Mouse (Mus musculus) left cerebral cortex, postnatal 10 days (tissue): ENCODE measurements around the gene Ces2b. TPM values are rescaled to one million over a fixed set of nuclear protein-coding genes. Genes with fewer than 3 reads are reported as not detected.
A peak's percentile ranks its signal among the peaks of the same experiment; 100 is the strongest.
"Not testable (repeated sequence)": the region's sequence is repeated elsewhere in the genome, so short reads cannot be mapped to it uniquely, and the experiment has no call there.

Experiments used
- DNase-seq, 2 experiments: peaks; one replicate each; pipeline ENCODE4 v3.0.0; 2021 to 2022; ENCODE audit warnings: low spot score in 2 of 2, mixed read lengths in 1 of 2; ENCODE audit errors: extremely low spot score in 1 of 2
- intact Hi-C: fragments of 180-260 bp; cut with DNase I; formaldehyde crosslinking; loops from one replicate; pipeline ENCODE4 v1.15.1; 2025
- total RNA-seq, 2 experiments: library from RNA; stranded (reverse); gene quantifications; 2 replicates each; pipeline ENCODE4 v1.2.3; 2021

The Ces2b gene
- under 1 TPM; 0.26 to 0.45 TPM for total RNA-seq

- DNase-seq = no peak
- intact Hi-C loops = no loop called here
Observed at GRCm38 (mm10) chr8:104831440-104831839, at the start of gene Ces2b. Ces2b (plus strand) TSS chr8:104831572.

- DNase-seq = no peak
- intact Hi-C loops = no loop called here
Observed at GRCm38 (mm10) chr8:104787049-104787448, 44.3 kb upstream of the Ces2b start.

- intact Hi-C loops = no loop called here
Observed at GRCm38 (mm10) chr8:104788929-104789328, 42.4 kb upstream of the Ces2b start.

DNA sequence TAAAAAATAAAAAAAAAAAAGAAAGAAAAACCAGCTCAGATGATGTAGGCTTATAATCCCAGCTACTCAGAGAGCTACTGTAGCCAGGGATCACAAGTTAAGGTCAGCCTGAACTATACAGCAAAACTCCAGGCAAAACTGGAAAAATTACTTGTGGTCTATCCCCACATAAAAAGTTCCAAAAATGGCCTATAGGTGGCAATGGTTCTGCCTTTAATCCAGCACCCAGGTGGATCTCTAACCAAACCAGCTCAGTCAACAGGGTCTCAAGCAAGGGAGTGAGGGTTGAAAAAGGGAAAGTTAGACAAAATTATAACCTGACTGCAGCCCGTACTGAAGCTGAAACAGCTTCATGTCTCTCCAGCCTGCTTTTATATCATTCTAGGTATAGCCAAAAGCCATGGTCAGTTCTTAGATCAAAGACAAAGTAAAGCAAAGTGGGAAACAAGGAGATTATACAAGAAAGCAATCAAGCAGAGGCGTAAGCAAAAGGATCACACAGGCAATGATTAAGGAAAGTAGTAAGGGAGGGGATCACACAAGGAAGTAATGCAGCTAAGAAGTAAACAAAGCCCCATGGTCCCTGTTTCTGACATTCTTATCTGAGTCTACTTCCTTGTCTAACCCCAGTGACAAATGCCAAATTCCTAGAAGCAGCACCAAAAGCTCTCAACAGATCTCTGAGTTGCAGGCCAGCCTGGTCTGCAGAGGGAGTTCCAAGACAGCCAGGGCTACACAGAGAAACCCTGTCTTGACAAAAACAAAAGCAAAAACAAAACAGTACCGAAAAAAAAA is 41.3 kb upstream of the Ces2b start:
- DNase-seq = peak in 1 of 2 experiments; percentile 5
- intact Hi-C loops = no loop called here

More at GRCm38 (mm10) chr8:104788929-104789328, 42.4 kb upstream of the Ces2b start:
- no peak for DNase-seq

DNA sequence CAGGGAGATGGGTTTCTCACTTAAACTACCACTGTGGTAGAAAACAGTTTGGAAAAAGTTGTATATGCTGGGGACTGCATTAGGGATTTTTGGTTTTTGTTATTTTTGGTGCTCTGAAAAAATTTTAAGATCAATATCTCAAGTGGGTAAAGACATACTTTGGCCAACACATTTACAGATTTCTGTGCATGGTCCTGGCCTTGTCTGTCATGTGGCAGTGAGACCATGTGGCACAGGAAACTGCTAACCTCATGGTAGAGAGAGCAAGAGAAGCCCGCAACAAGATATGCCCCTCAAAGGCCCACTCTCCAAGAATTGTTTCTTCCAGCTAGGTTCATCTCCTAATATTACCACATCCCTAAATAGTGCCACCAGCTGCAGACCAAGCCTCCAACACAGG is 32.0 kb upstream of the Ces2b start:
- no peak for DNase-seq
- intact Hi-C loops = no loop called here

- DNase-seq = no peak
- intact Hi-C loops = no loop called here
Observed at GRCm38 (mm10) chr8:104806127-104806526, 25.2 kb upstream of the Ces2b start.

DNA sequence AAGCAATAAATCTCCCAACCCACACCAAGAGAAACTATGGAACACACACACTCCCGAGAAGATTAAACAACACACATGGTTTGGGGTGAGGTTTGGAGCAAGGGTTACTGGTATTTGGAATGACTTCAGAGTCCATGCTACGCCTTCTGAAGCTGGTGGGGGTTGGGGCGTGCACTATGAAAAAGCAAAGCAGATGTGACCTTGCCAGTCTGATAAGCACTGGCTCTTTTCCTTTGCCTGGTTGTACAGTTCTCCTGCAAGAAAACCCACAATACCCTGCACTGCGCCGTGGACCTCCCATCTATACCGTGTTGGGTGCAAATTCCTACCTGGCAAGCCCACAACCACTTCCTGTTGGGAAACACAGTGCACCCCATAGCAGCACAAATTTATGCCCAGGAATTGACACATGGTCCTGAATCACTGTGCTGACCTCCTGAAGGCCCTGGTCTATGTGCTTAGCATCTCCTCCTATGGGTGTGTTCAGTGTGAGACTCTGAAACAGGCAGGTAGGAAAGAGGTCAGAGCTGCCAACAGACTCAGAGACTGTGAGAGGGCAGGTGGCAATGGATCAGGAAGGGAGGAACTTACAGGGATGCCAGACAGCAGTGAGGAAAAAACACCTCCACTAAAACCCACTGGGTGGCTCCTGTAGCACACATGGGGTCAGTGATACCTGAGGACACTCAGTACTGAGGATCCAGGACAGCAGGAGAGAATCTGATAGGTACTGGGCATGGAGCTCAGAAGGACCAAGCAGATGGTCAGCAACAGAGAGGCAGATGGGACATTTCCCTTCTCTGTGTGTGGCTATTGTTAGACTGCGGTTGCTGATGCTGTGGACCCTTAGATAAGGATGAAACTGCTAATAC is 22.6 kb upstream of the Ces2b start:
- intact Hi-C loops = no loop called here
- DNase-seq = no peak

DNA sequence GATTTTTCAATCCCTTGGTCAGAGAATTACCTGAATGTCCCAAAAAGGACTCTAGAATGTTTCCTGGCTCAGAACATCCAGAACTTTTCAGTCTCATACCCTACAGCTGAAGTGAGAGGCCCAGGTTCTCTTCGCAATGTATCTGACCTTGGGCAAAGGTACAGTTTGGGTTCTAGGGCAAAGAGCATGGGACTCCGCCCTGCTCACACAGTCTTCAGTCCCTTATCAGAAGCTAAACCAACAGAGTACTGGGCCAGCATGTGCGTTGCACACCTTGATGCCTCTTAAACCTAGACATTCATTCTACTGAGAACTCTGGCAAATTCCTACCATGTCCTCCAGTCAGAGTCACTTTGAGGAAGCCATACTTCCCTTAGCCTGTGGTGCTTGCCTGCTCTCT is 21.9 kb upstream of the Ces2b start:
- no peak for DNase-seq
- intact Hi-C loops = no loop called here

GRCm38 (mm10) chr8:104826912-104827311 is 4.5 kb upstream of the Ces2b start:
- intact Hi-C loops = no loop called here
- DNase-seq = no peak

DNA sequence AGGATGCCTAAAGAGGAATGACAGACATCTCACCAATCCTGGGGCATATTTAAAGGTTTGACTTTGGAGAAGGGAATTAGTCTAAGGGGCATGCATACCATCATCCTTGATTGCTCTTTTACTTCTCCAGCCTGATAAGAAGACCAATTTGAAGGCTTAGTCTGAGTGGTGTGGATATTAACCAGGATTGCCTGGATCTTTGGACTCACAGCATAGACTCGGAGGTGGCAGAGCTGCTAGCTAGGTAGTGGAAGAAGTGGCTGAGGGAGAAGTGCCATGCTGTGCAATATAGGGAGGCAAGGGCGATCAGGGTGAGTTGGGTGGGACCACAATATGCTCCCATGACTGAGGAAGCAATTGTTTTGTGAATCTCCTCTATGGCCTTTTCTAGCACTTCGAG is 3.2 kb upstream of the Ces2b start:
- intact Hi-C loops = no loop called here
- DNase-seq = no peak

DNA sequence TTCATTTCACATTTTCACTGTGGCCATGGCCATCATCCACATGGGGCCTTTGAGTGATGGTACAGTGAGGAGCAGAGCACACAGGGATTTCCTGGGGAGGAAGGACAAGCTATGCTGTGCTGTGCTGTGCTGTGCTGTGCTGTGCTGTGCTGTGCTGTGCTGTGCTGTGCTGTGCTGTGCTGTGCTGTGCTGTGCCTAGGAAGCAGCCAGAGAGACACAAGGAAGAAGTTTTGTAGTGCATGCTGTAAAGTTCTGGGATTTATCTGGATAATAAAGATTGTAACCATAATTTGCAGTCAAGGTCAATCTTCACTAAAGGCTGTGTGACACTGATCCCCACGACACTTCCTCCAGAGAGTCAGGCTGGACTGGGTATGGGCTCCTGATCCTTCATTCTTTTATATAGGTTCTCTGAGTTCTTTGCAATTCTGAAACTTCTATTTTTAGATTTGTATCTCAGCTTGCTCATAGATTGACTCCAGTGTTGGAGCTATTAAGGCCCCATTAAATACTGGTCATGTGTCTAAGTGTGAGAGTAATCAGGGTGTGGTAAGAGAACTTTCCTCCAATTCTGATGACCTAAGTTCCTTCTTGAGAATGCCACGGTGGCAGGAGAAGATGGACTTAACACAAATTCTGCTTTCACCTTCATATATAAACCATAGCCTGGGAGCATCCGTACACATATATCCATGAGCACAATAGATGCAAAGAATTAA is 10.1 kb downstream of the Ces2b start:
- intact Hi-C loops = no loop called here
- DNase-seq = no peak

DNA sequence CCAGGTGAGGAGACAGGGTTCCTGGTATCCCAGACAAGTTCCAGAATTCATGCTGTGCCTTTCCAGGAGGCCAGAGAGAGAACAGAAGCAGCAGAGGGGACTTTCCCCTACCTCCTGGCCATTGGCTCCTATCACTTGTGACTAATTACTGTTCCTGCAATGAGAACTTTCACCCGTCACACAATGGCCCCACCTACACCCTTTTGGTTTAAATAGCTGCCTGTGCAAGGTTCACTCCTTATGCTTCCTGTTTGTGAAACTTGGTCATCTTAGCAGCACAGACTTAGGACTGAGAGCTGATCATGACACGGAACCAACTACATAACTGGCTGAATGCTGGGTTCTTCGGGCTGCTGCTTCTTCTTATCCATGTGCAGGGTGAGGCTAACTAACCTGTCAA is 15.5 kb downstream of the Ces2b start, which contains the start of gene Ces2c:
Ces2c (plus strand) TSS at position 238 of the 400 bp plus-strand sequence.
- intact Hi-C loops = no loop called here
- no peak for DNase-seq

DNA sequence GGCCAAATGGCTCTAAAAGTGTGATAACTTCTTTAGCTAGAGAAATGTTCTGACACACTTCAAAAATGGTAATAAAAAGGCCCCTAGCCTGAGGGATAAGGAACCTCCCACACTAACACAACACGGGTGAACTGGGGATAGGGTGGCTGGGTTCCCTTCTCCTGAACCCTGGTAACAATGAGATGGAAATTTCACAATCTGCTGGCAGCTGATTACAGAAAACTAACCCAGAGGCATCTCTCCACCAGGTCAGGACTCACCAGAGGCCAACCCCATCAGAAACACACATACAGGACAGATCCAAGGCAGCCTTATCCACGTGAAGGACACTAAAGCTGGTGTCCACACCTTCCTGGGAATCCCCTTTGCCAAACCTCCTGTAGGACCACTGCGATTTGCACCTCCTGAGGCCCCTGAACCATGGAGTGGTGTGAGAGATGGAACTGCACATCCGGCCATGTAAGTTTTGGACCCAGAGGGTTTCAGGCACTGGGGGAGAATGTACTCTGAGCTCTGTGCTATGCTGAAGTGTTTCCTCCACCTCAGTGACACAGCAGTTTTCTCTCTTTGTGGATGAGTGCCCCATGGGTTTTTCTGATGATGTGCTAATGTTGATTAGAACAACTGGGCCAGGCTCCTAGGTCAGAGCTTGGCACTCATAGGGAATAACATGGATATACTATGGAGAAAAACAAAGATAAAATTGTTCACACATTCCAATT is 16.5 kb downstream of the Ces2b start:
- intact Hi-C loops = no loop called here
- DNase-seq = no peak

GRCm38 (mm10) chr8:104866844-104867531 is 35.6 kb downstream of the Ces2b start:
- intact Hi-C loops, DNase-seq: not testable (repeated sequence)

- DNase-seq, intact Hi-C loops: not testable (repeated sequence)
Observed at GRCm38 (mm10) chr8:104868876-104869275, 37.5 kb downstream of the Ces2b start.

DNA sequence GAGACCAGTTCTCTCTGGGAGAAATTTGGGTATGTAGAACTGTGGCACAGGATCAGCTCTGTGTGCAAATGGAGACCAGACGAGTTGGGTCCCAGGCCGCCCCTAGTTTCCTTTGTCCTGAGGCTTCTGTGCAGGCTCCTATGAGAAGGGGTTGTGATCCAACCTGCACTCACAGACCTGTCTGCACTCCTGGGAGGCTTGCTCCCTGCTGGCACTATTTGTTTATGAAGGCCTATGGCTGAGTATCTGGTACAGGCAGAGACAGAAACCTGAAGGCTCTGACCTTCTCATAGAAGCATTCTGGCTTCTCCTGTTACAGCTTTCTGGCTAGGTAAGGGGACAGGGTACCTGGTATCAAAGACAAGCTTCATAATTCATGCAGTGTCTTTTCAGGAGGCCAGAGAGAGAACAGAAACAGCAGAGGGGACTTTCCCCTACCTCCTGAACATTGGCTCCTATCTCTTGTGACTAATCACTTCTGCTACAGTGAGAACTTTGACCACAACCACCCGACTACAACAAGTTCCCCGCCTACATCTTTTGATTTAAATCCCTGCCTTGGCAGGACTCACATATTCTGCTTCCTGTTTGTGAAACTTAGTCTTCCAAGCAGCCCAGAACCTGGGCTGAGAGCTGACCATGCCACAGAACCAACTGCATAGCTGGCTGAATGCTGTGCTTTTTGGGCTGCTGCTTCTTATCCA is 55.0 kb downstream of the Ces2b start:
- intact Hi-C loops, DNase-seq: not testable (repeated sequence)
